ENCODE assay signal across 11 mouse cellular contexts in genomic region chr13:41457798-41458390, GRCm38 (mm10). TPM values are rescaled to one million over a fixed set of nuclear protein-coding genes. Genes with fewer than 3 reads are reported as not detected.
DNase-seq lines count a peak whose midpoint lies in the region; ATAC-seq and TF ChIP-seq lines count a peak whose summit lies in the region.
"Had no signal": no experiment of that assay in that cellular context is flagged by ENCODE, and none has a peak within 500 bp of the region (broad histone marks: within the 10 kb centered on the region; RNA-seq: fewer than 3 reads in every experiment).

No protein-coding gene starts in this region.

- H3K4me2 ChIP-seq in kidney, embryonic 14.5 days (replicated peaks; ENCODE audit: low read depth, low read length), result no peak overlapping the region

- no peaks in the 10 kb centered on the region for H3K36me3 ChIP-seq in kidney, embryonic 14.5 days (ENCODE audit: control insufficient read depth, insufficient read depth, low read length)
- H3K36me3 ChIP-seq in kidney, adult 2 months (ENCODE audit: control insufficient read depth, insufficient read depth, low read length), result no peaks in the 10 kb centered on the region
- H3K36me3 ChIP-seq in spleen, adult 2 months (ENCODE audit: control insufficient read depth, insufficient read depth, low read length), result peaks cover 15% of the 10 kb centered on the region

- no peak overlapping the region for H3K4me3 ChIP-seq in kidney, embryonic 14.5 days (ENCODE audit: low read length)
- H3K4me3 ChIP-seq in kidney, adult 2 months (ENCODE audit: insufficient read depth, low read depth, low read length), result no peak overlapping the region
- no peak overlapping the region for H3K4me3 ChIP-seq in spleen, adult 2 months (ENCODE audit: extremely low read depth, insufficient read depth, insufficient read length)
- no peak overlapping the region for H3K4me3 ChIP-seq in cerebellum, adult 2 months (replicated peaks; ENCODE audit: insufficient read depth, low read depth, low read length)

- 80% methylated on average over 10 of the region's 10 CpGs for WGBS in kidney, embryonic 14.5 days
- WGBS in kidney, adult 2 months, result 79% methylated on average over 10 of the region's 10 CpGs
- WGBS in spleen, adult 2 months, result 89% methylated on average over 10 of the region's 10 CpGs
- 84% methylated on average over 10 of the region's 10 CpGs for WGBS in cerebellum, adult 2 months

- H3K9ac ChIP-seq in kidney, embryonic 14.5 days (ENCODE audit: low read depth, low read length), result no peak overlapping the region
- H3K9ac ChIP-seq: liver, embryonic 14.5 days had no signal

- no peak for TF ChIP-seq CTCF in kidney, adult 2 months (conservative IDR thresholded peaks at IDR 0.05; ENCODE audit: insufficient read depth, insufficient read length, low read depth, low read length)
- TF ChIP-seq CTCF in spleen, adult 2 months (IDR thresholded peaks at IDR 0.05; ENCODE audit: extremely low read depth, insufficient read depth, insufficient read length, insufficient replicate concordance), result no peak
- no peak for TF ChIP-seq CTCF in cerebellum, adult 2 months (IDR thresholded peaks at IDR 0.05; ENCODE audit: borderline replicate concordance, insufficient read depth, low read depth, low read length)

- no peak for ATAC-seq in kidney, embryonic 14.5 days (ENCODE audit: low FRiP score, low TSS enrichment)

- no peaks in the 10 kb centered on the region for H3K9me3 ChIP-seq in kidney, embryonic 14.5 days (ENCODE audit: control insufficient read depth, low read length)

- H3K27me3 ChIP-seq in kidney, embryonic 14.5 days (ENCODE audit: control insufficient read depth, insufficient read depth, low read length), result no peaks in the 10 kb centered on the region
- H3K27me3 ChIP-seq in kidney, adult 2 months (replicated peaks; ENCODE audit: control insufficient read depth, insufficient read depth, low read length), result no peaks in the 10 kb centered on the region
- H3K27me3 ChIP-seq in spleen, adult 2 months (ENCODE audit: control insufficient read depth, insufficient read depth, low read length), result no peaks in the 10 kb centered on the region
- no peaks in the 10 kb centered on the region for H3K27me3 ChIP-seq in cerebellum, adult 2 months (ENCODE audit: control insufficient read depth, insufficient read depth, low read length)

- no peak for TF ChIP-seq POLR2A in kidney, adult 2 months (IDR thresholded peaks at IDR 0.05; ENCODE audit: low read depth, low read length)
- no peak for TF ChIP-seq POLR2A in spleen, adult 2 months (IDR thresholded peaks at IDR 0.05; ENCODE audit: low read depth, low read length)
- TF ChIP-seq POLR2A in cerebellum, adult 2 months (IDR thresholded peaks at IDR 0.05; ENCODE audit: borderline replicate concordance, insufficient read depth, low read length), result no peak

- peaks cover 22% of the 10 kb centered on the region for H3K4me1 ChIP-seq in kidney, embryonic 14.5 days (ENCODE audit: control insufficient read depth, insufficient read depth, low read length)
- H3K4me1 ChIP-seq in kidney, adult 2 months (ENCODE audit: control insufficient read depth, insufficient read depth, low read length), result 0 out of 2 replicates have a peak, but pooled peaks cover 8% of the 10 kb centered on the region
- H3K4me1 ChIP-seq in spleen, adult 2 months (ENCODE audit: control insufficient read depth, insufficient read depth, insufficient read length), result peaks cover 7% of the 10 kb centered on the region
- H3K4me1 ChIP-seq in cerebellum, adult 2 months (ENCODE audit: control insufficient read depth, insufficient read depth, low read length), result no peaks in the 10 kb centered on the region

- peak; percentile 28 for DNase-seq in embryo, embryonic 11 days
- no peak for DNase-seq in embryo, embryonic 10 days (ENCODE audit: low spot score)
- no peak for DNase-seq in kidney, adult 2 months
- no peak for DNase-seq in spleen, adult 2 months (ENCODE audit: low read depth in 1 of 2, low spot score in 2 of 2)
- no peak for DNase-seq in spleen, adult 12 weeks (ENCODE audit: low spot score)
- no peak for DNase-seq in right cerebral cortex, postnatal 14 days
- no peak for DNase-seq in cerebellum, adult 2 months
- DNase-seq: layer of hippocampus, adult 9-11 months; retina, postnatal 1 day had no signal

- peak overlapping the region; percentile 47; the same call in 1 of the 2 replicates for H3K27ac ChIP-seq in kidney, embryonic 14.5 days (ENCODE audit: low read depth, low read length)
- no peak overlapping the region for H3K27ac ChIP-seq in kidney, adult 2 months (ENCODE audit: insufficient read depth, low read depth, low read length)
- H3K27ac ChIP-seq in spleen, adult 2 months (ENCODE audit: insufficient read depth, low read length), result peak overlapping the region; percentile 18; the same call in 1 of the 2 replicates
- no peak overlapping the region for H3K27ac ChIP-seq in cerebellum, adult 2 months (ENCODE audit: insufficient read depth, low read length)
- H3K27ac ChIP-seq: liver, embryonic 14.5 days had no signal

RNA-seq across cellular contexts. Expression of gene Nedd9, which starts 29.3 kb away (rescaled TPM):
- 16.8 and 24.9 TPM in 2 replicates for polyA plus RNA-seq in kidney, embryonic 14.5 days (2014; fragmentation: Nextera tagmentation; extraction: Ambion mirVana)
- polyA plus RNA-seq in kidney, adult 2 months (2012; rRNA removed), result 24.0 and 24.7 TPM in 2 replicates
- polyA plus RNA-seq in spleen, adult 2 months (2012; rRNA removed), result 45.3 and 48.4 TPM in 2 replicates
- polyA plus RNA-seq in cerebellum, adult 2 months (2012; rRNA removed), result 5.4 and 5.5 TPM in 2 replicates

Comparison
In these comparisons a context has a peak if more than half of its experiments do, and no peak if none do; other contexts are left out.
1. H3K27ac ChIP-seq: peak in kidney, embryonic 14.5 days (single experiment) and spleen, adult 2 months (single experiment); none in kidney, adult 2 months (single experiment) and cerebellum, adult 2 months (single experiment).